Mouse (Mus musculus) ES-E14 (cell line): ENCODE measurements around the gene Vsig10. TPM values are rescaled to one million over a fixed set of nuclear protein-coding genes. Genes with fewer than 3 reads are reported as not detected.

ENCODE experiments used
- DNase-seq: peaks from one replicate; pipeline ENCODE4 v3.0.0-alpha.2; 2013; ENCODE audit warnings: low read depth, low spot score
- H3K27ac ChIP-seq: 2 replicates; pipeline ENCODE4 v1.5.1; 2012; ENCODE audit warnings: low read depth, mild to moderate bottlenecking, low read length, moderate library complexity, mixed read lengths; ENCODE audit not compliant: poor library complexity, insufficient read depth, severe bottlenecking
- H3K36me3 ChIP-seq: 2 replicates; pipeline ENCODE4 v1.6.1; 2012; ENCODE audit warnings: mild to moderate bottlenecking, low read length, moderate library complexity, mixed read lengths; ENCODE audit not compliant: control insufficient read depth, poor library complexity, insufficient read depth, severe bottlenecking
- H3K4me1 ChIP-seq, 2 experiments: fragments of 150-350 bp in 1 of 2; sonication (generic) in 1 of 2; 2 replicates each; pipeline ENCODE4 v1.6.1; 2012; ENCODE audit warnings: low read length in 2 of 2, mild to moderate bottlenecking in 1 of 2, mixed read lengths in 1 of 2; ENCODE audit not compliant: control insufficient read depth in 2 of 2, insufficient read depth in 2 of 2, poor library complexity in 1 of 2
- H3K4me3 ChIP-seq, 2 experiments: fragments of 150-350 bp in 1 of 2; sonication (generic) in 1 of 2; 2 replicates each; pipeline ENCODE4 v1.5.1; 2012; ENCODE audit warnings: low read length in 2 of 2, low read depth in 1 of 2, mild to moderate bottlenecking in 1 of 2, mixed read lengths in 1 of 2; ENCODE audit not compliant: insufficient read depth in 1 of 2, poor library complexity in 1 of 2, severe bottlenecking in 1 of 2
- H3K9ac ChIP-seq: 2 replicates; pipeline ENCODE4 v1.6.1; 2012; ENCODE audit warnings: low read depth, mild to moderate bottlenecking, low read length, mixed read lengths; ENCODE audit not compliant: poor library complexity, insufficient read depth, severe bottlenecking
- H3K9me3 ChIP-seq: fragments of 150-350 bp; sonication (generic); 2 replicates; pipeline ENCODE4 v1.6.1; 2012; ENCODE audit warnings: low read depth, mild to moderate bottlenecking, low read length; ENCODE audit not compliant: control insufficient read depth, insufficient read depth
- CHD2 ChIP-seq: IDR thresholded peaks from 2 replicates; pipeline ENCODE4 v1.6.1; 2014; ENCODE audit warnings: mild to moderate bottlenecking, low read depth, low read length, inconsistent platforms
- HCFC1 ChIP-seq: IDR thresholded peaks from 2 replicates; pipeline ENCODE4 v1.6.1; 2012; ENCODE audit warnings: low read length, inconsistent platforms, borderline replicate concordance; ENCODE audit not compliant: insufficient read depth
- MAFK ChIP-seq: IDR thresholded peaks from 2 replicates; pipeline ENCODE4 v1.6.1; 2014; ENCODE audit warnings: mild to moderate bottlenecking, low read depth, low read length, inconsistent platforms; ENCODE audit not compliant: insufficient read depth
- ZC3H11A ChIP-seq: IDR thresholded peaks from 2 replicates; pipeline ENCODE4 v1.6.1; 2012; ENCODE audit warnings: low read depth, mild to moderate bottlenecking, inconsistent platforms, low read length, borderline replicate concordance
- ZNF384 ChIP-seq: IDR thresholded peaks from 2 replicates; pipeline ENCODE4 v1.6.1; 2012; ENCODE audit warnings: low read depth, low read length, inconsistent platforms
- in situ Hi-C, 2 experiments: fragments of 600-800 bp; cut with MboI; formaldehyde crosslinking; loops; one replicate each; pipeline ENCODE4 v1.15.1; 2025; ENCODE audit warnings: low sequenced_read_pairs in 2 of 2, inconsistent platforms in 1 of 2; ENCODE audit not compliant: unreplicated experiment in 2 of 2
- total RNA-seq: library from RNA; depleted of rRNA; stranded (reverse); fragments of 300-350 nt; gene quantifications from 2 replicates; pipeline ENCODE4 v1.2.3, GENCODE M21; 2012

Gene Vsig10
- total RNA-seq, 1 experiment: 11.7 TPM

DNA sequence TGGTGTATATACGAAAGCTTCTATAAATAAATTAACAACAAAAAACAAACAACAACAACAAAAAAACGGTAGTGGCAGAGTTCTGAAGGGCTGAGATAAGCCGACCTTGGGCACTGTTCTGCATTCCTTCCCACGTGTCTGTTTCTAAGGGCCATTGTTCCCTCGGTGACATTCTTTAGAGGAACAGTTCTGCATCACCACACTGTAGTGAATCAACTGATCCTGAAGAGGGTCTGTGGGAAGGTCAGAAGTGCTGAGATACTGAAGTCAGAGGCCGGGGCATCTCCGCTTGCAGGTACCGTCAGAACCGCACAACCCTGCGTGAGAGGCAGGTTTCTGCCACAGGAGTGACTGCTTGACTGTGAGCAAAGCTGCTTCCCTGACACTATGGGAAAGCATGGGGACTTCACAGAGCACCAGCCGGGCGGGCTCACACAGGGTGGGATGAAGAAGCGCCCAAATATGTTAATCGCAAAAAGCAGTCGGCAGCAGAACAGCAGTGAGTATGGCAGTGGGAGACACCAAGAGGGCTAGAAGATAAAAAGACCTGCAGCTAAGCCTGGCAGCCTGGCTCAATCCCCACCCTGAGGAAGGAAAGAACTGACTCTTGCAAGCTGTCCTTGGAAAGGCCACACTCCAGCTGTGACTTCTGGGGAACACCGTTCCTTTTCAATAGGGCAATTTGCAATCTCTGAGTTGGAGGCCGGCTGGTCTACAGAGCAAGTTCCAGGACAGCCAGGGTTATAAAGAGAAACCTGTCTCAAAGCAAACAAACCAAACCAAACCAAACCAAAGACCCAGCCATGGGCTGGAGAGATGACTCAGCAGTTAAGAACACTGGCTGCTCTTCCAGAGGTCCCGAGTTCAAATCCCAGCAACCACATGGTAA, 14.9 kb upstream of the Vsig10 start:
- Histone ChIP-seq H3K36me3 (no peaks in the 10 kb centered on the region), H3K9me3 (no peaks in the 10 kb centered on the region), H3K4me3 (peak overlapping the region in 1 of 2 experiments; percentile 17; a peak in 1 of 4 replicates), H3K27ac (peak overlapping the region; percentile 55), H3K9ac (peak overlapping the region; percentile 47; the same call in 1 of the 2 replicates), H3K4me1 (peaks cover 6 to 9% of the 10 kb centered on the region in 2 experiments)
- in situ Hi-C loops: no loop called here
- no peak for TF ChIP-seq ZC3H11A
- no peak for TF ChIP-seq ZNF384
- no peak for TF ChIP-seq MAFK
- no peak for TF ChIP-seq CHD2
- no peak for TF ChIP-seq HCFC1
- DNase-seq: no peak

DNA sequence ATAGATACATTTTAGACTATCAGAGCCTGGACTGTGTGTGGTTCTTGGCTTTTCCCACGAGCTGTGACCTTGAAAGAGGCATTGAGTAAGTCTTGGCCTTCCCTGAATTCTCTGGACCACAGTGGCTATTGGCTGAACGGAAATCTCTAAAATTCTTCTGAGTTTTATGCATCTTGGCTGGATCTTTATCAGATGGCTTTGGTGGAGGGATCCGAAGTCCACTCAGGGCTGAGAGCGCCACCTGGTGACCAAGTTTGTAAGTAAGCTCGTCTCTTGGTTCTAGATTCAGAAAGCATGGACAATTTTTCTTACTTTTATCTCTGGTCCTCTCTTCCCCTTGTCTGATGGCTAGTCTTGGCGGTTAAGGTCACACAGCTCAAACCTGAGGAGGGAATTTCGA, 13.9 kb upstream of the Vsig10 start:
- TF ChIP-seq ZNF384 (no peak), ZC3H11A (0 out of 2 replicates have a peak, but pooled peaks have one; percentile 4)
- DNase-seq: peak; percentile 87
- Histone ChIP-seq H3K9me3 (no peaks in the 10 kb centered on the region), H3K27ac (peak overlapping the region; percentile 47; the same call in 1 of the 2 replicates), H3K4me1 (peaks cover 6 to 9% of the 10 kb centered on the region in 2 experiments), H3K36me3 (no peaks in the 10 kb centered on the region), H3K4me3 (no peak overlapping the region), H3K9ac (no peak overlapping the region)
- in situ Hi-C loops: no loop called here

DNA sequence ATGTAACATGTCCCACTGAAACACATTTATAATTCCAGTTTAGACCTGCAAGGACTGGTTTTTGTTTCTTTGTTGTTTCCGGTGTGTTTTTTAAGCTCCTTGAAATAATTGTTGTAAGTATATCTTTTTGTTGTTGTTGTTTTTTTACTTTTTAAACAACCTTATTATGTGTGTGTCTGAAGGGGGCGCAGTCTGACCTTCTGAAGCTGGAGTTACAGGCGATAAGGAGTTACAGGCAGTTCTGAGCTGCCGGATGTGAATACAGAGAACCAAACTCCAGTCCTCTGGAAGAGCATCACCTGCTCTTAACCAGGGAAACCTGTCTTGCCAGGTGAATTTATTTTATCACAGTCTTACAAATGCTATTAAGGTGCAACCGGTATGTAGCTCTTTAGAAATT, 13.1 kb upstream of the Vsig10 start:
- no peak overlapping the region for H3K9ac ChIP-seq
- H3K27ac ChIP-seq: no peak overlapping the region
- in situ Hi-C loops: no loop called here
- H3K36me3 ChIP-seq: no peaks in the 10 kb centered on the region
- no peaks in the 10 kb centered on the region for H3K9me3 ChIP-seq
- no peak overlapping the region for H3K4me3 ChIP-seq
- no peak for DNase-seq
- peaks cover 6 to 9% of the 10 kb centered on the region in 2 experiments for H3K4me1 ChIP-seq
- TF ChIP-seq CHD2 (no peak), ZNF384 (no peak), ZC3H11A (no peak), MAFK (no peak), HCFC1 (no peak)

DNA sequence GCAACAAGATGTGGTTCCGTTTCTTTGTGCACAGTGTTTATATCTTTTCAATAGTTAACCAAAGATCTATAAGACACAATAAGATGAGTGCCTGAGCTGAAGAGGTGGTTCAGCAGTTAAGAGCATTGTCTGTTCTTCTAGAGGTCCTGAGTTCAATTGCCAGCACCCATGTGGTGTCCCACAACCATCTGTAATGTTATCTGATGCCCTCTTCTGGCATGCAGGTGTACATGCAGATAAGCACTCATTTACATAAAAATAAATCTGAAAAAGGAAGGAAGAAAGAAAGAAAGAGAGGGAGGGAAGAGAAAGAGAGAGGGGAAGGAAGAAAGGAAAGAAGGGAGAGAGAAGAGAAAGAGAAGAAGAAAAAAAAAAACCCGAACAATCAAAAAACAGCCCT, 12.1 kb upstream of the Vsig10 start:
- peaks cover 6 to 9% of the 10 kb centered on the region in 2 experiments for H3K4me1 ChIP-seq
- DNase-seq: no peak
- TF ChIP-seq MAFK: no peak
- TF ChIP-seq HCFC1: no peak
- TF ChIP-seq CHD2: no peak
- TF ChIP-seq ZNF384: no peak
- TF ChIP-seq ZC3H11A: no peak
- no peak overlapping the region for H3K9ac ChIP-seq
- H3K9me3 ChIP-seq: no peaks in the 10 kb centered on the region
- in situ Hi-C loops: no loop called here
- H3K36me3 ChIP-seq: no peaks in the 10 kb centered on the region
- H3K27ac ChIP-seq: no peak overlapping the region; the same call in 1 of the 2 replicates
- H3K4me3 ChIP-seq: no peak overlapping the region
